Mouse (Mus musculus): ENCODE data around the gene Pam. TPM values are rescaled to one million over a fixed set of nuclear protein-coding genes. Genes with fewer than 3 reads are reported as not detected.
A peak's percentile ranks its signal among the peaks of the same experiment; 100 is the strongest.

Gene Pam
- 1 to 10 TPM; 2.6 to 4.8 TPM for polyA plus RNA-seq (2017; shearing (Covaris generic))

DNA sequence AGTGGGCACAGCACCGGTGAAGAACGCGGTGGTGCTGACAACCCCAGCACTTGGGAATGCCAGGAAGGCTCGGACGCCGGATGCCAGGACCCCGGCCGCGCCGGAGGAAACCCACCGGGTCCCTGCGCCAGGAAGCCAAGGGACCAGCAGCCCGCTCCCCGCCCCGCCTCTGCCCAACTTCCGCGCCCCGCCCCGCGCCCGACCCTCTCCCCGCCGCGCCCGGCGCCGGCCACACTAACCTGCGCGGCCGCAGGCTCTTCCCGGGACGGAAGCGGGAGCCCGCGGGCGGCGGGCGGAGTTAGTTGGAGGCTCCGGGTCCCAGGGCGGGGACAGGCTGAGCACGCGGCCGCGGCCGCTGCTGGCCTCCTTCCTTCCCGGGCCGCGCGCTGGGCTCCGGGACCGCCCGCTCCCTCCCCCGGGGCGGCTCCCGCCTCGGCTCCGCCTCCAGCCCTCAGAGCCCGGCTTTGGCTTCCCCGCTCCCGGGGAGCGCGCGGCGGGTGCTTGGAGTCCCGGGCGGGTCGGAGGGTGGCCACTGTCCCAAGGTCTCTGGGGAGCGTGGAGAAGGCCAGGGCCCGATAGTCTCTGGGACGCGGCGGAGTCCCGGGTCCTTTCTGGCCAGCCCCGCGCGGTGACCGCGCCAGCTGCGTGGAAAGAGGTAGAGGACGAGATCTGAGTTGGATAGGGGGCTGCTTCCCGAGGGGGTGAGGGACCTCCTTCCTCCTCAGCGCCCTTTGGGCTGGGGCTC is at the start of gene Pam:
TSS of gene Pam (minus strand) at position 401 of the 745 bp plus-strand sequence.
- ATAC-seq: peak; percentile 80

DNA sequence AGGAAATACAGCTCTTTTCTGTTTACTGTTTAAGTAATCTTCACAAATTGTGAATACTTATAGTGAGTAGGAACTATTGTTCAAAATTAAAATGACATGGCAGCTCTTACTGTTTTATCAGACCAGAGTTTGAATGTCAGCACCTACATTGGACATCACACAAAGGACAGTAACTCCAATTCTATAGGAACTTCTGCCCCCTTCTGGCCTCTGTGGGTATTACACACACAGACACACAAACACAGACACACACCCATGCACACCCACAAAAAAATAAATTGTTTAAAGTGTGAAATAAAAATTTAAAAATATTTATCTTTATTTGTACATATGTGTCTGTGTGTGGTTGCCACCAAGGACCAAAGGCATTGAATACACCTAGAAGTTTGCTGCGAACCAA is 49.4 kb upstream of the Pam start:
- ATAC-seq: peak; percentile 23

DNA sequence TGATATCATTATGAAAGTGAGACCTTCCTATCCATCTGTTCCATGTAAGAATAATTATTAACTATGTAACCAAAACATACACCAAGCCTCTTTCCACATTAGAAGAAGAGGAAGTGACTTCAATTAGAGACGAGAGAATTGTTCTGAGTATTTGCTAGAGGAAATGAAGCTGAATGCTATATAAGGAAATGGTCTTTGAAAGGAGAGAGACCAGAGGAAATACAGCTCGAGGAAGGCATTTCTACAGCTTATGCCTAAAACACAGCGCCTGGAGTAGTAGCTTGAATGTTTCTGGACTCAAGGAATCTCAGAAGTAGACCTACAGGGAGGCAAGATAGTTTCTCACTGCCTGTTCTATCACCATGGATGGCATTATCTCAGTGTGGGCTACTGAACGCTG is 35.8 kb upstream of the Pam start:
- ATAC-seq: peak; percentile 73

DNA sequence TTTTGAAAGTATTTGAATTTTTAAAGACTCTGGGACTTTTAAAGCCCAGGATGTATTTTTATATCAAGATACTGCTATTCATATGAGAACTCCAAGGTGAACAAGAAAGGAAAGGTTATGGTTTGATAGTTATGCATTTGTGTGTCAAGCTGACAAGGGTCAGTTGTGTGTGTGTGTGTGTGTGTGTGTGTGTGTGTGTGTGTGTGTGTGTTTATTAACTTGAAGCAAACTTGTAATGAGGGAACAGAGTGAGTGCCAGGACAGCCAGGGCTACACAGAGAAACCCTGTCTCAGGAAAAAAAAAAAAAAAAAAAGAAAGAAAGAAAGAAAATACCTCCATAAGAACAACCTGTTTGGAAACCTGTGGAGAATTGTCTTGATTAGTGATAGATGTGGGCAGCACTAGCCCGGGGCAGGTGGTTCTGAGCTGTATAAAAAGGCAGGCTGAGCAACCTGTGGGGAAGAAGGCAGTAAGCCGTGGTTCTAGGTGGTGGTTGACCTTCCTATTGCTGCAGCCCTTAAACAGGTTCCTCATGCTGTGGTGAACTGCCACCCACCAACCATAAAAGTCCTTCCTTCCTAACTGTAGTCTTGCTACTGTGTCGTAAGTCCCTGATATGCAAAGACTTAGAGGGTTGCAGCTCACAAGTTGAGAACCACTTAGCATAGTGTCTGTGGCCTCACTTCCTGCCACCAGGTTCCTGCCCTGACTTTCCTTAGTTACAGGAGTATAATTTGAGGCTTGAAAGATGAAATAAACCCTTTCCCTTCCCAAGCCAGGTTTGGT is 34.3 kb upstream of the Pam start:
- peak; percentile 70 for ATAC-seq

DNA sequence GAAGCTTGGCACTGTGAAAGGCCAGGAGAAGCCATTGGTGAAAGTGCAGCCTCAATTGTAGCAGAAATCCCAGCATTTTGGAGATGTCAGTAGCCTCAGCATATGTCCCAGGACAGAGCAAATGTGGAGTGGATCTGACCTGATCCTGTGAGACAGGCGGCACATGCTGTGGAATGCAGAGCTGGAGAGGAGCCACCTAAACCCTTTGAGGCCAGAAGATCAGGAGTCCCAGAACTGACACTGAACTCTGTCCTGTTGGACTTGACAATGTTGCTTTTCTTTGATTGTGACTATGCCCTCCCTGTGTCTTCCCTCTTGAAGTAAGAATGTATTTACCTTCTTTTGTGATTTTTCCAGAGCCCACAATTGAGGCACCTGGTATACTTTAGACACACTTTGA is 33.7 kb upstream of the Pam start:
- ATAC-seq: no peak

DNA sequence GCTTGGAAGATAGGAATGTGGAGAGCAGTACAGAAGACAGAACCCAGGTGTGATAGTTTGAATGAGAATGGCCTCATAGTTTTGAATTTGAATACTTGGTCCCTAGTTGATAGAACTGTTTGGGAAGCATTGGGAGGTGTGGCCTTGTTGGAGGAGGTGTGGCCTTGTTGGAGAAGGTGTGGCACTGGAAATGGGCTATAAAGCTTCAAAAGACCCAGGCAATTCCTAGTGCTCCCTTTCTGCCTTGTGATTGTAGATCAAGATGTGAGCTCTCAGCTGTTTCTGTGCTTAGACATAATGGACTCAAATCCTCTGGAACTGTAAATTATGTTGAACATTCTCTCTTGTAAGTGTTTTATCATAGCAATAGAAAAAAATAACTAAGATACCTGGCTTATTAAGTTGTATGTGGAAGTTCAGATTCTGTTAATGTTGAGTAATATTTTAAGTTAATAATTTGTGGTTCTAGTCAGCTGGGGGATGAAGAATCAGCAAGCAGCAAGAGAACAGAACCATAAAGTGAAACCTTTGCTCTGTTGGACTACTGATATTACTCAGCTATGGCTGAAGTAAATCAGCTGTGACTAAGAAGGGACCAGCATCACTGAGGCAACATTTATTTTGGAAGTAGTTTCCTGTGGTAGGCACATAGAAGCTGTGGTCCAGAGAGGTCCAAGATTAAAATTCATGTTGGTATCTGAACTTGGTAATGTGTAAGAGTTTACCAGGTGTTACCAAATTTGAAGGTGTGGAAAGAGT is 33.1 kb upstream of the Pam start:
- no peak for ATAC-seq

DNA sequence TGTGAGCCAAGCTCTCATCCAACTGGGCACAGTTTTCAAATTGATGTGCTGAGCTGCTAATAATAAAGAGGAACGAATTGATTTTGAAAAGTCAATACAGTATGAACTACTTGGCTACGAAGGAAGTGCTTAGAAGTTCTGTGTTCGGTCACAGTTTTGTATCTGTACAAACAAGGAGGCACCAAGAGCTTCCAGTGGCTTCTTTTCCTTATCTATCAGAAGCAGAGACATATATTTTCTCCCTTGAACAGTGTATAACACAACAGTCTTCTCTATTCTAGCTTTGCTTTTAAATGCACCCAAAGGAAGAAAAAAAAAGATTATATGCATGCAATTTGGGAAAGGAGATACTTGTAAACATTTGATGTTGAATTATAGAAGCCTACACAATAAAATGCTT is 30.8 kb upstream of the Pam start:
- no peak for ATAC-seq

DNA sequence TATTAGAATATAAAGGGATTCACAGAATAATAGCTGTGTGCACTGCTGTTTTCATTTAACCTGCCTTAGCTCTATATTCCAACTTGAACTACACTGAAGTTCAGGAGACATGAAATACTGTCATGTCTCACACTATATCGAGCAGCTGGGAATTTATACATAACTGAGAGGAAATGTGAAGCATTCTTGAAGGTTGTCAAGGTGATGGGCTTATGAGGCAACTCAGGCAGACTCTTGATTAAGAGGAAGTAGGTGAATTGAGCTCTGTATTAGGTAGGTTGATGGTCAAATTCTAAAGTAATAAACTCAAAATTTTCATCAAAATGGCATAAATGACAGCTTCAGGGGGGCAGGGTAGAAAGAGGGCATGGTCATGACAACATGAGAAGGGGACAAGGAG is 29.3 kb upstream of the Pam start:
- ATAC-seq: no peak

DNA sequence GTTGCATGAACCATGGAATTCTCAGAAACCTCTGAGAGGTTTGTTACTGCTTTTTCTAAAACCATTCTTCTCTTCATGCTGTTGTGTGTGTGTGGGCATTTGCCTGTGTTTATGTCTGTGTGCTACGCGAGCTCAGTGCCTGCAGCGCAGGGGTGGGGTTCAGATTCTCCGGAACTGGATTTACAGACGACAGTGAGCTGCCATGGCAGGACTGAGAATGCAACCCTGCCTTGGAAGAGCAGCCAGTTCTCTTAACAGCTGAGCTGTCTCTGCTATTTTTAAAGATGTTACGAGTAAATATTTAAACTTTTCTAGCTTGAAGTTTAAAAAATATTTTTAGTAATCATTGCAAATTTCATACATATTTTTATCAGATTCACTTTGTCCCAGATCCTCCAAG is 24.1 kb upstream of the Pam start:
- ATAC-seq: no peak

DNA sequence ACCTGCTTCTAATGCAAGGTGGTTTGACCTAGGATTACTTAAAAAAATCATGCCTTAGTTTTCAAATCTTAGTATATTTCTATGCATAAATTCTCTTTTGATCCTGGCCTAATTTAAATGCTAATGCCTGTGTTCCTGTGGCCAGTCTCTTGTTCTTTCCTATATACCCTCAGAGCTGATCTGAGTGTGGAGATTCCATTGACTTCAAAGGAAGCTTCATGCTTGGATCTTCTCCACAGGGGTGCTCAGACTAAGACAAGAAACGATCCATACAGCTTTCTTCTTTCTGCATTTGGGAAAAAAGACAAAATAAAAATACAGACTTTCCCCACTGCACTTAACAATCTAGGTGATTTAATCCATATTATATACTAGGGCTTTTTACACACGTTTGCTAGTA is 12.2 kb upstream of the Pam start:
- ATAC-seq: no peak

DNA sequence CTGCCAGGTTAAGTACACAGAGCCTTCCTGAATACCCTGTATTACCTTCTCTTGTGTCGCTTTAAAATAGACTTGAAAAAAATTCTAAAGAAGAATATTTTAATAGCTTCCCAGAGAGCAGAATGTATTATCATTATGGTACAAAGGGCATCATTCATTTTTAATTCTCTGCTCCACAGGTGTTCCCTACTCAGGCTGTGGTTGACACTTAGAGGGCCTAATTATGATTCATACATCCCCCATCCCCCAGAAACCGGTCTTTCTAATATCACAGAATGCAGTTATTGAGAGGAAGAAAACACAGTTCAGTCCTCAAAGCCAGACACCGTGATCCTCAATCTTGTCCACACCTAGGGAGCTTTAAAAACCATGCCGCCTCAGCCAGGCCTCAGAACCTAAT is 4.0 kb upstream of the Pam start:
- ATAC-seq: no peak

DNA sequence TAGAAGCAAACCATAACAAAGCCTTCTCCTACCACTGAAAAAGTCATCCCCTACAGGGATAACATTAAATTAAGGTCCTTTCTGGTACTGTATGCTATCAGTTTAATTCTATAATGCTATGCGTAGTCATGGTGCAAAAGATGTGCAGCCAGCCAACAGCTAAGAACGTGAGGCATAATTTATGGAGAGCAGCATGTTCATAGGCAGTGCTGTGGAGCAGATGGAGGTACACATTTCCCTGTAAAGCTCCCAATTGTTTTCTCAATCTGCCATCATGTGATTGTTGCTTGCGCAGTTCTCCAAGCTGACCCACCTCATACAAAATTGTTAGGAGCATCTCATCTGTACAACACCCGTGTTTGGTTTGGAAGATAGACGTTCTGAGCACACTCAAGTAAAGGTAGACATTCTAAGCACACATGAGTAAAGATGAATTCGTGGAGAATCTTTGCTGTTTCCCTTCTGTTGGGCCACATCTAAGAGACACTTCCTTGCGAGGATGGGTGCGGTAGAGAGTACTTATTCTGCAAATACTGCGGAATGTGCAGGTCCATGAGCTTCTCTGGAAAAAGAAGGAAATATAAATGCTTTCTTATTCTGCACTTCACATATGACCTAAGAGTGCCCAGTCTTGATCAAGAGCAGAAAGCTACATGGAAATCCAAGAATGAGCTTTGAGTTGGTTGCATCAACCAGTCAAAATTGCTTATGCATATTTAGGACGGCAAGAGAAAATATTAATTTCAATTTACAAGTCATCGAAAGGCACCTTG is 2.7 kb upstream of the Pam start:
- ATAC-seq: no peak

DNA sequence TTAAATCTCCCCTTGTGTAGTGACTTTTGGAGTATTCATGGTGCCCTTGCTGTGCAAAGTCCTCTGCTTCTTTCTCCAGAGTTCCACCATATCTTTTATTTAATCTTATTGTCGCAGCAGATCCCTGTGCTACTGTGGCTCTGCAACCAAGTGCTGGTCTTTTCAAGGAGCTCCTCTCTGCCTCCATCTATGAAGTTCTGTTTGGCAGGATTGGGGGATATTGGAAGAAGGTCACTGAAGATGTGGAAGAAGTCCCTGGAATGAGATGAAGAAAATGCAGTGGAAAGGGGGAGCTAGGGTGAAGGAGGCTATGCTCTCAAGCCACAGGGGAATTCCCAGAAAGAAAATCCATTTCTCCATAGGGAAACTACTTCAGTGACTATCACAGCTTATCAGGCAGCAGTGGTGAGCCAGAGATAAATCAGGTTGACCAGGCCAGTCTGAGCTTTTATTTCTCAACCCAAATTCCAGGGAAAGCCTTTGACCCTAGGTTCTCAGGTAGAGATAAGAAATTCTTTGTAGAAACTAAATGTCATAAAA is 1.0 kb upstream of the Pam start:
- ATAC-seq: no peak

DNA sequence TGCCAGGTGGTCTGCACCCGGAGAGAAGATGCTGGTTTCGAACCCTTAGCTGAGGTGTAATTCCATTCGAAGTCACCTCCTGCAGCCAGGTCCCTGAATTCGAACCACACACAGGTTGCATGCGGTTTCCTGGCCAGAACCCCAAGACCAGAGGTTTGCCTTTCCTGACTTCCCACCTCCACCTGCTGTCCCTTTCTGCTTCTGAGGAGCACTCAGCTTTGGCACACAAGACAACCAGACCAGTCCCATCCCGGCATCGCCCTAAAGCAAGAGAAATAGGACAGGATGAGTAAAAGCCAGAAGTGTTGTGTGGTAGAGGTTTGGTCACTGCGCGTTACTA is 515 bp upstream of the Pam start:
- ATAC-seq: no peak

DNA sequence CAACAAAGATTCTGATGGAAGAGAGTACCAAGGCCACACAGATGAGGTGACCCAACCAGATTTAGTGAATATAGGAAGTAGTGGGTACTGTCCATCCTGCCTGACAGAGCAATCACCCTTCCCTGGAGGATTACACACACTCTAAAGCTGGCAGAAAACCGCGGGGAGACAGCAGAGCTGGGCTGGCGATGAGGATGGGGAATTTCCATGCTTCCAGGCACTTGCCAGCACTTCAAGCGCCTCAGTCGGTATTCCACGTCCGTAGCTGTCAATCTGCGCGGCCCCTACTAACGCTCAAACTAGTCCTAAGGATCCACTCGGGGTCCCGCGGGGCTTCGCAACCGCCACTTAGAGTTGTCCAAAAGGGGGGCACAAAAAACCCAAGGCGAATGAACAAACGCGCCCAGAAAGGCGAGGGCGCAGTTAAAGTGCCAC is 618 bp downstream of the Pam start:
- peak; percentile 7 for ATAC-seq

DNA sequence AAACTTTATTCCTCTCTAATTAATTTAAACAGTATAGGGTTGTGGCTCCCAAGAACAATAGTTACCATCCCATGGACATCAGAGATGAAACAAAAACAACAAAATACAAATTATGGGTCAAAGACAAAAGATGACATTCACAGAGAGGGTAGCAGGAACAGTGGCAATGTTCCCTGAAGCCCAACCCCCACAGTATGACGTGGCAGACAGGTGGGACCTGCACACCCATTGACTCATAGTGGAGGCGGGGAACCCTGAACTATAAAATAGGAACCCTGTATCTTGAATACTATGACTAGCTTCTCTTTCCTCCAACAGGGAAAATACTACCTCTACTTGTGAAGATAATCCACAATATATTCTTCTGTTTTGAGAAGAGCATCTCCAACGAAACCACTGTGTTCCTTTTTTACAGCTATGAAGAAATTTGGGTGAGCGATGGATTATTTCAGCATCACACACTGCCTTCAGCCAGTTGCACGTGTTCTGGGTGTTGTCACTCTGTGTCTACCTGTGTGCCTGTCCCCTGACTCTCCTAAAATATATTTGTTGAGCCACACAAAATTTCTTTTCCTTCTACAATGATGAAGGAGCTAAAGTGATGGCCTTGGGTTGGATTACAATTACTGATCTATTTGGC is 6.0 kb downstream of the Pam start:
- no peak for ATAC-seq

DNA sequence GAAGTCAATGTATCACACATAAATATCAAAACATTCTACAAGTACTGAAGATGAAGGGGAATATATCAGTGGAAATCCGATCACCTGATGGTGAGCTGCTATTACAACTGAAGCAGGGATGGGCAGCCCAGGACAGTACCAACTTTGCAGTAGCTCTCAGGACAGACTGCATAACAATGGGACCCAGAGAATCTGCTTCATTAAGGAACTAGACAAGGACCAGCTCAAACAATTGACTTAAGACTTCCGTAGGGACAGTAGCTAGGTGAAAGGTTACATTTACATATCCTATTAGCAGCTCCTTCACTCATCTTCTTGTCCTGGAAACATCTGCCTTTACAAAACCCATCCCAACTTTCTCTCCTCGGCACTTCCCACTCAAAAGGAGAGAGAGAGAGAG is 9.0 kb downstream of the Pam start:
- no peak for ATAC-seq

DNA sequence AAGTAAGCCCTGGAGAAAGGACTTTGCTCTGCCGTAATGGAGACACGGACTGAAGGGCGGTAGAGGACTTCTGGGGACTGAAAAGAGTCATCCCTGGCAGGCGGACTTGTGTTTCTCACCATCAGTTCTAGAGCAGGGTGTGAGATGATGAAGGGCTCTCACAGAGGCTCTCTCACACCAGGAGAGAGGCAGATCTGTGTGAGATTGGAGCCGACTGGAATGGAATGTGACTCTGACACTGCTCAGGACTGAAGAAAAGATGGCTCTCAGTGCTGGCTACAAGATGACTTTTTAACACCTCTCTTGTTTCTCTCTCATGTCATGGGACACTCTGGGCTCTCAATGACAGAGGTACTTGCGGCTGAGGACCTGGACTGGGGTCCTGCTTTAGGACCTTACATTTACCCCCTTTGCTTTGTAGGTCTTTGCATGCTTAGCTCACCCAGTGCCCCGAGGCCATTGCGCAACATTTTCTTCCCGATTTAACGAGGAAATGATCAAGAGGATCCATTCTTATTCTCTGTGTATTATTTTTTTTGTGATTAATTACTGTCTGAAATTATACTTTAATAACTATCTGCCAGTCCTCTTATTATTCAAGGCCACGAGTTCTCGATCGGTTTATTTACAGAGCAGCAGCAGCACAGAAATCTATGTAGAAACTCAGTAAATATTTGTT is 10.7 kb downstream of the Pam start:
- ATAC-seq: no peak

DNA sequence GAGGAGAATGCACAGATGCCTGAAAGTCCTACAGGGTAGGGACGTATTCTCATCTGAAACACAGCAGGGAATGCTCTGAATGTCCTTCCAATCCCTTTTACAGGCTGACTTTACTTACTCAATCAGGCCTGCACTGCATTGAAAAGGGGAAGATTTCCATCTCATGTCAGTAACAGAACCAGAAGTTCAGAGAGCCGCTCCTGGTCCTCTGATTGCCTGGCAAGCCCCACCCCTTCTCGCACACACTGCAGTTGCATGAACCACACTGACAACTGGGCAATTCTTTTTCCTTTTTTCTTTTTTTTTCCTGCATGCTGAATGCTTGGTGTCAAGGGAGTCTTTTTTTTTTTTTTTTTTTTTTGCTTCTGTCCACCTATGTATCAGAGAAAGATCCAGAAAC is 11.9 kb downstream of the Pam start:
- ATAC-seq: no peak

DNA sequence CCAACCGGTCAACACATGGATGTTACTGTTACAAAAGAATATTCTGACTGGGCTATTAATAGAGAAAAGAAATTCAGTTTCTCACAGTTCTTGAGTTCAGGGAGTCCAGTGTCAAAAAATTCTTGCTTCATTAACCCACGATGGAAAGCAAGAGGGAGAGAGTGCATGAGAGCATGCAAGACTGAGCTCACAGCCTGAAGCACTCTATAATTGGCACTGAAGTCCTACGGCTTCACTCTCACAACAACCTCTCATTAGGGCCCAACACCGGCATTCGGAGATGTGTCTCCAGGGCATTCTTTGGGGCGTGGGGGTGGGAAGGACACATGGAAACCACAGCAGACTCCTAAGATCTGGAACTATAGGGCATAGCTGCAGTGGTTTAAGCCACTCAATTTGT is 12.5 kb downstream of the Pam start:
- no peak for ATAC-seq

DNA sequence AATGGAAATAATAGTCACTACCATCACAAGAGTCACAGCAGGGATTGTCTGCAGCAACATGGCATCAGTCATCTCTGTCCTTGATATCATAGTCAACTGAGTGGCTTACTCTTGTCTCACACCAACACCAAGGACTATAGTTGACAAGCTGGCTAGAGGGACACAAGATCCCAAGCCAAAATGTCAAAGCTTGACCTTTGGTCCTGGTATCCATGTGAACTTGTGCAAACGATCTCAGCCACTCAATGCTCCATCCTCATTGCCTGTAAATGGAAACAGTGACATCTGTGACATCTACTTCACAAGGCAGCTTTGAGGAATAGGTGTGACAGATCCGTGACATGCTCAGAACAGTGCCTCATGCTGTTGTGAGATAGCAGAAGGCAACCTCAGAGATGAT is 15.0 kb downstream of the Pam start:
- no peak for ATAC-seq

All from activated CD4-positive, CD25-positive, alpha-beta regulatory T cell, adult 4 months (primary cell).